Mouse (Mus musculus): Measurements from ENCODE around the gene Acvr1. TPM values are rescaled to one million over a fixed set of nuclear protein-coding genes. Genes with fewer than 3 reads are reported as not detected.

The Acvr1 gene
- total and polyA plus RNA-seq, 3 experiments: 0.11 TPM; not detected in 2

GRCm38 (mm10) chr2:58566410-58567065, 419 bp downstream of the Acvr1 start:
- Histone ChIP-seq H3K36me3 (replicated peaks) (no peaks in the 10 kb centered on the region), H3K4me3 (ENCODE audit: low read depth, low read length) (no peak overlapping the region; the same call in 1 of the 2 replicates), H3K27me3 (ENCODE audit: insufficient read depth, low read length) (no peaks in the 10 kb centered on the region), H3K4me1 (ENCODE audit: insufficient read depth, low read depth, low read length) (no peaks in the 10 kb centered on the region), H3K9me3 (replicated peaks) (peaks cover 58% of the 10 kb centered on the region)
- no peak for DNase-seq (ENCODE audit: low spot score)
- TF ChIP-seq GATA2 (IDR thresholded peaks at IDR 0.05; ENCODE audit: borderline replicate concordance, low read depth, low read length): no peak
- no peak for TF ChIP-seq CTCF (IDR thresholded peaks at IDR 0.05; ENCODE audit: low read depth, low read length)
- no peak for ATAC-seq (ENCODE audit: extremely low read depth, insufficient number of reproducible peaks, low FRiP score, poor library complexity, severe bottlenecking)

- DNase-seq (ENCODE audit: low spot score) (no peak), ATAC-seq (ENCODE audit: extremely low read depth, insufficient number of reproducible peaks, low FRiP score, poor library complexity, severe bottlenecking) (no peak)
- Histone ChIP-seq H3K36me3 (replicated peaks) (no peaks in the 10 kb centered on the region), H3K9me3 (replicated peaks) (peaks cover 55% of the 10 kb centered on the region), H3K4me1 (ENCODE audit: insufficient read depth, low read depth, low read length) (no peaks in the 10 kb centered on the region), H3K4me3 (ENCODE audit: low read depth, low read length) (no peak overlapping the region), H3K27me3 (ENCODE audit: insufficient read depth, low read length) (no peaks in the 10 kb centered on the region)
- TF ChIP-seq POLR2AphosphoS5 (IDR thresholded peaks at IDR 0.05; ENCODE audit: insufficient replicate concordance, low read depth, low read length) (no peak), CTCF (IDR thresholded peaks at IDR 0.05; ENCODE audit: low read depth, low read length) (no peak), GATA1 (IDR thresholded peaks at IDR 0.05; ENCODE audit: borderline replicate concordance, low read length) (no peak), GATA2 (IDR thresholded peaks at IDR 0.05; ENCODE audit: borderline replicate concordance, low read depth, low read length) (no peak), TAL1 (conservative IDR thresholded peaks at IDR 0.05; ENCODE audit: low read depth, low read length) (no peak)
Observed at GRCm38 (mm10) chr2:58566049-58566409, 928 bp downstream of the Acvr1 start.

GRCm38 (mm10) chr2:58565267-58565666, 1.7 kb downstream of the Acvr1 start:
- TF ChIP-seq GATA1 (IDR thresholded peaks at IDR 0.05; ENCODE audit: borderline replicate concordance, low read length) (no peak), CTCF (IDR thresholded peaks at IDR 0.05; ENCODE audit: low read depth, low read length) (no peak), TAL1 (conservative IDR thresholded peaks at IDR 0.05; ENCODE audit: low read depth, low read length) (no peak), GATA2 (IDR thresholded peaks at IDR 0.05; ENCODE audit: borderline replicate concordance, low read depth, low read length) (no peak), POLR2AphosphoS5 (IDR thresholded peaks at IDR 0.05; ENCODE audit: insufficient replicate concordance, low read depth, low read length) (no peak)
- Histone ChIP-seq H3K9me3 (replicated peaks) (peaks cover 59% of the 10 kb centered on the region), H3K4me1 (ENCODE audit: insufficient read depth, low read depth, low read length) (no peaks in the 10 kb centered on the region), H3K36me3 (replicated peaks) (no peaks in the 10 kb centered on the region), H3K4me3 (ENCODE audit: low read depth, low read length) (no peak overlapping the region), H3K27me3 (ENCODE audit: insufficient read depth, low read length) (no peaks in the 10 kb centered on the region)
- ATAC-seq (ENCODE audit: extremely low read depth, insufficient number of reproducible peaks, low FRiP score, poor library complexity, severe bottlenecking) (no peak), DNase-seq (ENCODE audit: low spot score) (no peak)

GRCm38 (mm10) chr2:58562137-58562536, 4.8 kb downstream of the Acvr1 start:
- Histone ChIP-seq H3K27me3 (ENCODE audit: insufficient read depth, low read length) (no peaks in the 10 kb centered on the region), H3K9me3 (replicated peaks) (peaks cover 67% of the 10 kb centered on the region), H3K4me1 (ENCODE audit: insufficient read depth, low read depth, low read length) (no peaks in the 10 kb centered on the region), H3K36me3 (replicated peaks) (no peaks in the 10 kb centered on the region), H3K4me3 (ENCODE audit: low read depth, low read length) (no peak overlapping the region)
- ATAC-seq (ENCODE audit: extremely low read depth, insufficient number of reproducible peaks, low FRiP score, poor library complexity, severe bottlenecking) (no peak), DNase-seq (ENCODE audit: low spot score) (no peak)
- TF ChIP-seq GATA2 (IDR thresholded peaks at IDR 0.05; ENCODE audit: borderline replicate concordance, low read depth, low read length): no peak
- TF ChIP-seq TAL1 (conservative IDR thresholded peaks at IDR 0.05; ENCODE audit: low read depth, low read length): no peak
- no peak for TF ChIP-seq CTCF (IDR thresholded peaks at IDR 0.05; ENCODE audit: low read depth, low read length)
- no peak for TF ChIP-seq POLR2AphosphoS5 (IDR thresholded peaks at IDR 0.05; ENCODE audit: insufficient replicate concordance, low read depth, low read length)
- no peak for TF ChIP-seq GATA1 (IDR thresholded peaks at IDR 0.05; ENCODE audit: borderline replicate concordance, low read length)

- TF ChIP-seq POLR2AphosphoS5 (IDR thresholded peaks at IDR 0.05; ENCODE audit: insufficient replicate concordance, low read depth, low read length): no peak
- TF ChIP-seq CTCF (IDR thresholded peaks at IDR 0.05; ENCODE audit: low read depth, low read length): no peak
- no peak for TF ChIP-seq GATA1 (IDR thresholded peaks at IDR 0.05; ENCODE audit: borderline replicate concordance, low read length)
- TF ChIP-seq TAL1 (conservative IDR thresholded peaks at IDR 0.05; ENCODE audit: low read depth, low read length): no peak
- TF ChIP-seq GATA2 (IDR thresholded peaks at IDR 0.05; ENCODE audit: borderline replicate concordance, low read depth, low read length): no peak
- Histone ChIP-seq H3K4me1 (ENCODE audit: insufficient read depth, low read depth, low read length) (no peaks in the 10 kb centered on the region), H3K36me3 (replicated peaks) (no peaks in the 10 kb centered on the region), H3K9me3 (replicated peaks) (peaks cover 51% of the 10 kb centered on the region), H3K4me3 (ENCODE audit: low read depth, low read length) (no peak overlapping the region), H3K27me3 (ENCODE audit: insufficient read depth, low read length) (no peaks in the 10 kb centered on the region)
- DNase-seq (ENCODE audit: low spot score): no peak
- ATAC-seq (ENCODE audit: extremely low read depth, insufficient number of reproducible peaks, low FRiP score, poor library complexity, severe bottlenecking): no peak
Observed at GRCm38 (mm10) chr2:58557045-58557845, 9.7 kb downstream of the Acvr1 start.

GRCm38 (mm10) chr2:58552296-58552695, 14.7 kb downstream of the Acvr1 start:
- TF ChIP-seq GATA2 (IDR thresholded peaks at IDR 0.05; ENCODE audit: borderline replicate concordance, low read depth, low read length) (no peak), TAL1 (conservative IDR thresholded peaks at IDR 0.05; ENCODE audit: low read depth, low read length) (no peak), GATA1 (IDR thresholded peaks at IDR 0.05; ENCODE audit: borderline replicate concordance, low read length) (no peak)
- no peak for ATAC-seq (ENCODE audit: extremely low read depth, insufficient number of reproducible peaks, low FRiP score, poor library complexity, severe bottlenecking)
- H3K9me3 ChIP-seq (replicated peaks): peaks cover 51% of the 10 kb centered on the region
- H3K4me1 ChIP-seq (ENCODE audit: insufficient read depth, low read depth, low read length): no peaks in the 10 kb centered on the region
- no peak for DNase-seq (ENCODE audit: low spot score)
- H3K36me3 ChIP-seq (replicated peaks): no peaks in the 10 kb centered on the region
- H3K27me3 ChIP-seq (ENCODE audit: insufficient read depth, low read length): no peaks in the 10 kb centered on the region
- H3K4me3 ChIP-seq (ENCODE audit: low read depth, low read length): no peak overlapping the region

Measured in G1E (cell line).